Mouse (Mus musculus) small intestine, adult 2 months (tissue): ENCODE measurements around the gene Psmd13.

Experiments used
- CTCF ChIP-seq: fragments of 200-500 bp; IDR thresholded peaks from 2 replicates; pipeline ENCODE4 v1.5.1; 2012; ENCODE audit warnings: low read depth, mild to moderate bottlenecking, control low read depth, inconsistent platforms, low read length, moderate library complexity, mixed read lengths; ENCODE audit not compliant: insufficient replicate concordance, insufficient read length; ENCODE audit errors: extremely low read depth
- POLR2A ChIP-seq: fragments of 200-500 bp; IDR thresholded peaks from 2 replicates; pipeline ENCODE4 v1.6.1; 2012; ENCODE audit warnings: low read depth, mild to moderate bottlenecking, control low read depth, inconsistent platforms, low read length, moderate library complexity

GRCm38 (mm10) chr7:140846676-140847075 is 35.1 kb upstream of the Psmd13 start:
- TF ChIP-seq CTCF: no peak
- TF ChIP-seq POLR2A: no peak
